Mouse (Mus musculus): ENCODE measurements around the gene Ibtk.

- TF ChIP-seq CTCF (IDR thresholded peaks at IDR 0.05; ENCODE audit: control insufficient read depth, insufficient read depth, low read length): no peak
- no peak for TF ChIP-seq POLR2A (IDR thresholded peaks at IDR 0.05; ENCODE audit: borderline replicate concordance, control insufficient read depth, low read depth, low read length)
Measured at GRCm38 (mm10) chr9:85675131-85675905, 73.8 kb downstream of the Ibtk start.
